Mouse (Mus musculus): ENCODE data around the gene Klhdc3. TPM values are rescaled to one million over a fixed set of nuclear protein-coding genes. Genes with fewer than 3 reads are reported as not detected.

The Klhdc3 gene
- polyA plus RNA-seq, 1 experiment from 2014 or later = 83.4 TPM

- Histone ChIP-seq H3K27me3 (replicated peaks) (peaks cover 57% of the 10 kb centered on the region), H3K4me2 (peak within 1 kb of the TSS; percentile 70), H3K9ac (peak within 1 kb of the TSS; percentile 74), H3K4me1 (peaks cover 44% of the 10 kb centered on the region), H3K4me3 (peak within 1 kb of the TSS; percentile 66), H3K36me3 (no peaks in the 10 kb centered on the region; the same call in 1 of the 2 replicates), H3K9me3 (replicated peaks) (no peaks in the 10 kb centered on the region), H3K27ac (peak within 1 kb of the TSS; percentile 71)
- under 1% methylated on average over 86 of the region's 90 CpGs for WGBS (ENCODE audit: insufficient replicate concordance)
- peak; percentile 36 for ATAC-seq
Observed at GRCm38 (mm10) chr17:46628791-46629684, 51.7 kb downstream of the Klhdc3 start, which contains the start of gene Ptk7. Ptk7 (minus strand) TSS chr17:46629504.

- Histone ChIP-seq H3K4me1 (peaks cover 48% of the 10 kb centered on the region), H3K27ac (no peak overlapping the region)
Observed at GRCm38 (mm10) chr17:46628471-46628790, 52.3 kb downstream of the Klhdc3 start.

GRCm38 (mm10) chr17:46627409-46627808, 53.3 kb downstream of the Klhdc3 start:
- 0 out of 2 replicates have a peak overlapping the region, but pooled peaks have one; percentile 66 for H3K4me3 ChIP-seq

More at GRCm38 (mm10) chr17:46628471-46628790, 52.3 kb downstream of the Klhdc3 start:
- Histone ChIP-seq H3K9me3 (replicated peaks) (no peaks in the 10 kb centered on the region), H3K36me3 (no peaks in the 10 kb centered on the region; the same call in 1 of the 2 replicates), H3K9ac (peak overlapping the region; percentile 74), H3K27me3 (replicated peaks) (peaks cover 59% of the 10 kb centered on the region), H3K4me3 (peak overlapping the region; percentile 66), H3K4me2 (peak overlapping the region; percentile 70)
- no peak for ATAC-seq
- WGBS (ENCODE audit: insufficient replicate concordance) = 2% methylated on average over 13 of the region's 13 CpGs

GRCm38 (mm10) chr17:46624598-46624997, 56.1 kb downstream of the Klhdc3 start:
- no peak overlapping the region; the same call in 1 of the 2 replicates for H3K27ac ChIP-seq
- H3K9ac ChIP-seq = no peak overlapping the region
- 55% methylated on average over 12 of the region's 12 CpGs for WGBS (ENCODE audit: insufficient replicate concordance)
- H3K36me3 ChIP-seq = no peaks in the 10 kb centered on the region
- H3K4me3 ChIP-seq = no peak overlapping the region
- H3K4me1 ChIP-seq = peaks cover 62% of the 10 kb centered on the region
- ATAC-seq = no peak
- H3K9me3 ChIP-seq (replicated peaks) = no peaks in the 10 kb centered on the region
- H3K4me2 ChIP-seq = 0 out of 2 replicates have a peak overlapping the region, but pooled peaks have one; percentile 13
- peaks cover 43% of the 10 kb centered on the region for H3K27me3 ChIP-seq (replicated peaks)

More at GRCm38 (mm10) chr17:46627409-46627808, 53.3 kb downstream of the Klhdc3 start:
- Histone ChIP-seq H3K36me3 (no peaks in the 10 kb centered on the region), H3K27me3 (replicated peaks) (peaks cover 64% of the 10 kb centered on the region), H3K4me2 (peak overlapping the region; percentile 70), H3K27ac (no peak overlapping the region), H3K9ac (no peak overlapping the region), H3K4me1 (peaks cover 54% of the 10 kb centered on the region), H3K9me3 (replicated peaks) (no peaks in the 10 kb centered on the region)
- 58% methylated on average over 6 of the region's 6 CpGs for WGBS (ENCODE audit: insufficient replicate concordance)
- no peak for ATAC-seq

Other genes with a start within 250 kb of the Klhdc3 start
- not detected in 2 replicates for gene Slc22a7, start 242.5 kb downstream of the Klhdc3 start, polyA plus RNA-seq (2016; fragmentation: Nextera tagmentation; extraction: Ambion mirVana)
- gene Ttbk1, start 193.2 kb downstream of the Klhdc3 start, polyA plus RNA-seq (2016; fragmentation: Nextera tagmentation; extraction: Ambion mirVana) = 0.02 and 0.11 TPM in 2 replicates
- 38.5 and 39.3 TPM in 2 replicates for gene Dnph1, start 184.2 kb downstream of the Klhdc3 start, polyA plus RNA-seq (2016; fragmentation: Nextera tagmentation; extraction: Ambion mirVana)
- 0.69 and 0.93 TPM in 2 replicates for gene Cul9, start 134.5 kb downstream of the Klhdc3 start, polyA plus RNA-seq (2016; fragmentation: Nextera tagmentation; extraction: Ambion mirVana)
- gene Srf, start 124.7 kb downstream of the Klhdc3 start, polyA plus RNA-seq (2016; fragmentation: Nextera tagmentation; extraction: Ambion mirVana) = 6.6 and 6.8 TPM in 2 replicates
- gene Ptk7, start 51.4 kb downstream of the Klhdc3 start, polyA plus RNA-seq (2016; fragmentation: Nextera tagmentation; extraction: Ambion mirVana) = 16.8 and 17.7 TPM in 2 replicates
- gene Klc4, start 34.9 kb downstream of the Klhdc3 start, polyA plus RNA-seq (2016; fragmentation: Nextera tagmentation; extraction: Ambion mirVana) = 6.3 and 6.6 TPM in 2 replicates
- 95.0 and 106 TPM in 2 replicates for gene Mrpl2, start 34.7 kb downstream of the Klhdc3 start, polyA plus RNA-seq (2016; fragmentation: Nextera tagmentation; extraction: Ambion mirVana)
- gene Cul7, start 30.6 kb downstream of the Klhdc3 start, polyA plus RNA-seq (2016; fragmentation: Nextera tagmentation; extraction: Ambion mirVana) = 16.9 and 18.3 TPM in 2 replicates
- gene Rrp36, start 6.6 kb downstream of the Klhdc3 start, polyA plus RNA-seq (2016; fragmentation: Nextera tagmentation; extraction: Ambion mirVana) = 37.0 and 37.3 TPM in 2 replicates
- gene Mea1, start 2.1 kb downstream of the Klhdc3 start, polyA plus RNA-seq (2016; fragmentation: Nextera tagmentation; extraction: Ambion mirVana) = 67.4 and 77.4 TPM in 2 replicates
- gene Ppp2r5d, start 24.2 kb upstream of the Klhdc3 start, polyA plus RNA-seq (2016; fragmentation: Nextera tagmentation; extraction: Ambion mirVana) = 48.3 and 49.1 TPM in 2 replicates
- 20.7 and 21.1 TPM in 2 replicates for gene Pex6, start 30.5 kb upstream of the Klhdc3 start, polyA plus RNA-seq (2016; fragmentation: Nextera tagmentation; extraction: Ambion mirVana)
- 5.8 and 6.7 TPM in 2 replicates for gene Gnmt, start 48.3 kb upstream of the Klhdc3 start, polyA plus RNA-seq (2016; fragmentation: Nextera tagmentation; extraction: Ambion mirVana)
- gene Cnpy3, start 71.3 kb upstream of the Klhdc3 start, polyA plus RNA-seq (2016; fragmentation: Nextera tagmentation; extraction: Ambion mirVana) = 39.6 and 39.7 TPM in 2 replicates
- gene Ptcra, start 82.8 kb upstream of the Klhdc3 start, polyA plus RNA-seq (2016; fragmentation: Nextera tagmentation; extraction: Ambion mirVana) = 0.60 and 0.62 TPM in 2 replicates
- gene 2310039H08Rik, start 91.7 kb upstream of the Klhdc3 start, polyA plus RNA-seq (2016; fragmentation: Nextera tagmentation; extraction: Ambion mirVana) = 55.2 and 56.5 TPM in 2 replicates
- 140 and 144 TPM in 2 replicates for gene Rpl7l1, start 101.8 kb upstream of the Klhdc3 start, polyA plus RNA-seq (2016; fragmentation: Nextera tagmentation; extraction: Ambion mirVana)
- gene Bicral, start 177.6 kb upstream of the Klhdc3 start, polyA plus RNA-seq (2016; fragmentation: Nextera tagmentation; extraction: Ambion mirVana) = 4.8 and 5.2 TPM in 2 replicates
- gene Tbcc, start 209.8 kb upstream of the Klhdc3 start, polyA plus RNA-seq (2016; fragmentation: Nextera tagmentation; extraction: Ambion mirVana) = 34.2 and 36.4 TPM in 2 replicates
- gene Prph2, start 229.5 kb upstream of the Klhdc3 start, polyA plus RNA-seq (2016; fragmentation: Nextera tagmentation; extraction: Ambion mirVana) = not detected in 2 replicates

Data from liver, embryonic 12.5 days (tissue).